Mouse (Mus musculus) Patski (cell line): ENCODE results near the gene Dhx58. TPM values are rescaled to one million over a fixed set of nuclear protein-coding genes. Genes with fewer than 3 reads are reported as not detected.

Experiments used
- ATAC-seq: fragments of 100-300 bp; one replicate; pipeline ENCODE4 v1.8.0; 2021
- CTCF ChIA-PET: fragments of 350-600 bp; sonication (Branson Sonifier 250); formaldehyde crosslinking; loops from one replicate; lab custom pipeline; 2022; ENCODE audit warnings: inconsistent platforms; lab: Charles Lee
- POLR2A ChIA-PET: fragments of 350-600 bp; sonication (Branson Sonifier 250); formaldehyde crosslinking; loops from one replicate; lab custom pipeline; 2022; ENCODE audit warnings: antibody characterized with exemption, inconsistent platforms; lab: Charles Lee
- DNase-seq: peaks from one replicate; pipeline ENCODE4 v3.0.0-alpha.2; 2011; ENCODE audit warnings: low read depth, low spot score
- H3K27me3 ChIP-seq: fragments of 371-371 bp; one replicate; pipeline ENCODE4 v1.5.1; 2021
- CTCF ChIP-seq: fragments of 100-300 bp; IDR thresholded peaks from one replicate; pipeline ENCODE4 v1.5.1; 2021
- in situ Hi-C: fragments of 300-500 bp; cut with MboI; formaldehyde crosslinking; loops from 3 replicates; pipeline ENCODE4 v1.11.1; 2018; ENCODE audit warnings: low pct_unique_long_range_greater_than_20kb, mixed read lengths
- polyA plus RNA-seq: library from polyadenylated mRNA; unstranded; gene quantifications from one replicate; pipeline ENCODE4 v1.2.3, GENCODE M21; 2021

The Dhx58 gene
- 1.5 TPM for polyA plus RNA-seq

DNA sequence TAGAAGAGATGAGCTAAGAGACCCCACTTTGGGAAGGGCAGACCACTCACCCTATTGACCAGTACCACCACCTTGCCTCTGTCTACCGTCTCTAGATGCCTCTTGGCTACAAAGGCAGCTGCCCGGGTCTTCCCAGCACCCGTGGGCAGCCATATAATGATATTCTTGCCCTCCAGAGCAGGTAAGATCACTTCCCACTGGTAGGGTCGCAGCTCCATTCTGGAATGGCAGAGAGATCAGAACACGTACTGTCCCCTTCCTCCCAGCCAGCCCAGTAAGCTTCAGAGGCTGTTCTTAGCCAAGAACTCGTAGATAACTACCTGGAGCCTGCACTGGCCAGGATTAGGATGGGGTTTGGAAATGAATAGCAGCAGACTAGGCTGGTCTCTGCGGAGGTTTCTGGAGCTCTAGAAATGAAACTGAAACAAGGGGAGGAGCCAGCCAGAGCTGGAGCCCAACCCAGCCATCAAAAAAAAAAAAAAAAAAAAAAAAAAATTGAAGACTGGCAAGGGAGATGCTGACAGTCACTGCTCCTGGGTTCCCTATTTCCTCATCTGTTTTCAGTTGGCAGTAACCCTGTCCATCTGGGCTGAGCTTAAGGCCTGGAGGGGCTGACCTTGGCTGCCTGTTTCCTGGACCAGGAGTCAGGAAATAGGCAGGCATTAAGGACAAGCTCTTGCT lies at the start of gene Dhx58:
Gene Dhx58 (minus strand): TSS at position 421 of the 681 bp plus-strand sequence.
- ATAC-seq: no peak

DNA sequence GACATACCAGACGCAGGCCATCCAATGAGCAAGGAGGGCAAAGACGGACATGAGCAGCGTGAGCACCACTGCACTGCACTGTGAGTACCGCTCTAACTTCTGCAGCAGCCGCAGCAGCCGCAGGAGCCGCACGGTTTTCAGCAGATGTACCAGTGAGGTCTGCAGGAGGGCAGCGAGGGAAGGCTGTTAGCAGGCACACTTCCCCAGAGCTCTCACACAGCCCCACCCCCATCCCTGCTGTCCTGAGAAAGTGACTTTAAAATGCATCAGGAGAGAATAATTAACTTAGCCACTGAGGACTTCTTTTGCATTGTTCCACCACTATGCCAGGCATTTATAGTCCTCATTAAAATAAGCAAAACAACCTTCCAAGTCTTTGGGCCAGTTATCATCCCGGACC lies 48.2 kb upstream of the Dhx58 start:
- no peak for ATAC-seq
- H3K27me3 ChIP-seq: peaks cover 4% of the 10 kb centered on the region
- TF ChIP-seq CTCF: no peak
- ChIA-PET CTCF (interaction anchor here (1.2 to 1.7 kb wide), 2 partner anchors 10 to 13 kb away, joined by 4 to 5 read pairs; no protein-coding TSS in a partner anchor), POLR2A (no interaction called here)
- in situ Hi-C loops: no loop called here
- no peak for DNase-seq

More for the DNA sequence above, at the start of gene Dhx58:
- no peak for TF ChIP-seq CTCF
- ChIA-PET POLR2A (interaction anchor here (0.6 to 0.7 kb wide), 3 partner anchors 8 to 131 kb away, joined by 3 to 4 read pairs (median 3); partner anchors contain the start of gene Kat2a), CTCF (interaction anchor here (1.0 to 2.1 kb wide), 5 partner anchors 10 to 346 kb away, joined by 3 to 5 read pairs (median 3); partner anchors contain the start of gene Hspb9)
- H3K27me3 ChIP-seq: no peaks in the 10 kb centered on the region
- DNase-seq: no peak
- in situ Hi-C loops: no loop called here

DNA sequence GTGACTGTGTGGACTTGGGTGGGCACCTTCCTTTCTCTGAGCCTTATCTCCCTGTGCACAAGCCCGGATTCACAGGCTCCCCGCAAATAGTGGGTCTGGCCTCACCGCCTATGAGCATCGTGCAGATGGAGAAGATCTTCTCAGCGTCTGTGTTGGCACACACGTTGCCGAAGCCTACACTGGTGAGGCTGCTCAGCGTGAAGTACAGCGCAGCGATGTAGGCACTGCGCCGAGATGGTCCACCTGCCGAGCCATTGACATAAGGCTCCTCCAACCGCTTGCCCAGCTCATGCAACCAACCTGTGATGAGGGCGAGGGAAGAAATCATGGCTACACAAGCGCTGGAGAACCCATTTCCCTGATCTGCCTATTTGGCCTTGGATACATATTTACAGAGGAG lies 46.1 kb upstream of the Dhx58 start:
- no peaks in the 10 kb centered on the region for H3K27me3 ChIP-seq
- in situ Hi-C loops: no loop called here
- ChIA-PET POLR2A (no interaction called here), CTCF (no interaction called here)
- no peak for ATAC-seq
- DNase-seq: no peak
- no peak for TF ChIP-seq CTCF

DNA sequence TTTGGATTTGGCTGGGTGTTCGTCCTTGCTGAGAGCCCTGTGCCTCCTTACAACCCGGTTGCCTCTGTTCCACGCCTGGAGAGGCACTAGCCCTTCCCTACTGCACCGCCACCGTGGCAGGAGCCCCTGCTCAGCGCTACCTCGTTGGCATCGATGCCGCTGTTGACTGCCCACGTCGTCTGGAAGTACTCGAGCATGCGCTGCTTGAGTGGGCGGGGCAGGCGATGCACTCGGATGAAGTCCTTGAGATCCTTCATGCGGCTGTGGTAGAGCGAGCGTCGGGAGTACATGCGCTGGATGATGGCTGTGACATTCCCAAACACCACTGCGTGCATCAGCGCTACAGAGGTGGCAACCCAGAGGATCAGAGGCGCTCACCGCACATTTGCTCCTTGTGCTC lies 45.4 kb upstream of the Dhx58 start:
- ChIA-PET CTCF (no interaction called here), POLR2A (no interaction called here)
- H3K27me3 ChIP-seq: no peaks in the 10 kb centered on the region
- DNase-seq: no peak
- in situ Hi-C loops: loop anchor here (10.0 kb wide), 1 partner anchor 205 kb away; no protein-coding TSS in a partner anchor
- ATAC-seq: no peak
- no peak for TF ChIP-seq CTCF

DNA sequence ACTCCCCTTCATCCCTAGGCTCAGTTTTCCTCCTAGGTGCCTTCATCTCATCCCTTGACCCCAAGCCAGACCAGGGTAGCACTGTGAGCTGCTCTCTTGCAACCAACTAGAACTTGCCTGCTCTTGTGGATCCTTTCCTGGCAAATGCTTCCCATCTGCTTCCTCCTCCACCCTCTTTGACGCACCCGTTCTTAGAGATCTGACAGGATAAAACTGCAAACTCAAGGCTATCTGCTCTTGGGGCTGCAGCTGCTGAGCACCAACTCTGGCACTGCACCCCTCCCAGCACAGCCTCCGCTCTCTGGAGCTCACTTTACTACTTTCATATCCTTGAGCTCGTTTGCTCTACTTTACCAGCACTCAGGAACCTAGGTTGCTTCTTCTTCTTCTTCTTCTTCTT lies 44.5 kb upstream of the Dhx58 start:
- no peaks in the 10 kb centered on the region for H3K27me3 ChIP-seq
- no peak for ATAC-seq
- CTCF ChIA-PET: no interaction called here
- no peak for DNase-seq
- no peak for TF ChIP-seq CTCF
- POLR2A ChIA-PET: no interaction called here
- in situ Hi-C loops: loop anchor here (10.0 kb wide), 1 partner anchor 206 kb away; no protein-coding TSS in a partner anchor

DNA sequence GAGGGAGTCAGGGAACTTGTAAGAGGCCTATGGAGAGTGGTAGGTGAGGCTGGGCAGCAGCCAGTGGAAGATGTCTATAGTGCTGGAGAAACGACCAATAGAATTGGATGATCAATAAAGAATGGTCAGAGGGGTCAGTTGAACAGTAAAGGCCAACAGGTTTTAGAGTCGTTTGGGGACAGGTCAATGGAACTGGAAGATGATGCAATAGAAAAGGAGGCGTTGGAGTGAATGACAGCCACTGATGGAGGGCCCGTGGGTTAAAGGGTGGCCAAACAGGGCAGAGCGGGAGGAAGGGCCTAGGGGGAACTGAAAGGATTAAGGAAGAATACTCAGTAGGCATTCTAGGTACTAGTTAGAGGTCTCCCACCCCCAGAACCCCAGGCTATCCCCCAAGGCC lies 43.0 kb upstream of the Dhx58 start:
- DNase-seq (no peak), ATAC-seq (no peak)
- ChIA-PET CTCF (no interaction called here), POLR2A (no interaction called here)
- no peak for TF ChIP-seq CTCF
- H3K27me3 ChIP-seq: no peaks in the 10 kb centered on the region
- in situ Hi-C loops: loop anchor here (10.0 kb wide), 1 partner anchor 208 kb away; no protein-coding TSS in a partner anchor

DNA sequence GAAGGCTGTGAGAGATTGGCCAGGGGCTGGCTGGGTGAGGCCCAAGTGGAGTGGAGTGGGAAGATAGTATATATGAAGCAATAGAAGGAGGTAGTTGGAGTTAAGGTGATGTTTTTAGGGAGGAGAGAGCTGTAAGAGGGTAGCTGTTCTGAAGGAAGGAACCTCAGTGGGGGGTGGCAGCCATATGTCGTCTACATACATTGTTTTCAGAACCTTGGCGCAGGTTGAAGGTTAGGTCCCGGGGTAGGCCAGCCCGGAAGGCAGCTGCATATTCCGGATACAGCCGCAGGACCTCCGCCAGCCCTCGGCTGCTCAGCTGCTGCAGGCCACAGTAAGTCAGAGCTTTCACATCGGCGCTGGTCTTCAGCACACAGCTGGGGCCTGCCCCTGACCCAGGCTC lies 42.5 kb upstream of the Dhx58 start:
- no peak for TF ChIP-seq CTCF
- H3K27me3 ChIP-seq: no peaks in the 10 kb centered on the region
- POLR2A ChIA-PET: no interaction called here
- no peak for ATAC-seq
- in situ Hi-C loops: loop anchor here (10.0 kb wide), 1 partner anchor 208 kb away; no protein-coding TSS in a partner anchor
- DNase-seq: no peak
- CTCF ChIA-PET: no interaction called here

DNA sequence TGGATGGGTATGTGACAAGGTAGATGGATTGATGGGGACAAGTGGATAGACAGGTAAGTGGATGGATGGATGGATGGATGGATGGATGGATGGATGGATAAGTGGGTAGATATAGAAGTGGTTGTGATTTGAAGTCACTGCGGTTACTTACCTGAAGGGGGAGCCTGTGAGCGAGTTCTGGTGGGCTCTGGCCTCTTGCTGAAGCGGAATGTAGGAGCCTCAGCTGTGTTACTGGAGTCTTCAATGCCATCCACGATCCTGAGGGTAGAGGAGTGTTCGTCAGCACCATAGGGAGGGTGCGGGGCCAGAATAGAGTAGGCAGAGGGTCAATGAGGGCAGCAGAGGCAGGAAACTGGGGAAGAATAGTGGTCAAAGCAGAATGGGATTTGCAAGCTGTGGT lies 41.0 kb upstream of the Dhx58 start:
- in situ Hi-C loops: loop anchor here (10.0 kb wide), 1 partner anchor 210 kb away; no protein-coding TSS in a partner anchor
- no peak for DNase-seq
- no peaks in the 10 kb centered on the region for H3K27me3 ChIP-seq
- ChIA-PET POLR2A (interaction anchor here (0.7 kb wide), 1 partner anchor 23 kb away, joined by 3 read pairs; no protein-coding TSS in a partner anchor), CTCF (interaction anchor here (0.9 kb wide), 1 partner anchor 213 kb away, joined by 3 read pairs; no protein-coding TSS in a partner anchor)
- no peak for TF ChIP-seq CTCF
- no peak for ATAC-seq

DNA sequence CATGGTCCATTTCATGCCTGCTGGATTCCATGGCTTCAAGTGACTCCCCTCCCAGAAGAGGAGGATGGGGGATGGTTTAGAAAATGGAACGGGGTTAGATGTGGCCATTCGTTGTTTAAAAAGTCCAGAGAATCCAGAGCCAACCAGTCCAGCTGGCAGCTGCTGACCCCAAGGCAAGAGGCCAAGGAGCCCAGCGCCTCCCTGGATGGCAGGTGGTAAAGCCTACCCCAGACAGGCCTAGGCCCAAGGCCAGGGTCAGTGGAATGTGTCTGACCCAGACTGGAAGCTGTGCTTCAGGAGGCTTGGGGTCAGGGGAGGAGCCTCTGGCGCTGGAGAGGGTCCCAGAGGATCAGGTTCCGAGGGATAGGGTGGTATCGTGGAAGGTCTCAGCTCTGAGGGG lies 37.3 kb upstream of the Dhx58 start:
- in situ Hi-C loops: loop anchor here (10.0 kb wide), 1 partner anchor 213 kb away; no protein-coding TSS in a partner anchor
- POLR2A ChIA-PET: no interaction called here
- DNase-seq (no peak), ATAC-seq (no peak)
- no peak for TF ChIP-seq CTCF
- CTCF ChIA-PET: interaction anchor here (1.4 kb wide), 1 partner anchor 12 kb away, joined by 4 read pairs; no protein-coding TSS in a partner anchor
- H3K27me3 ChIP-seq: no peaks in the 10 kb centered on the region

DNA sequence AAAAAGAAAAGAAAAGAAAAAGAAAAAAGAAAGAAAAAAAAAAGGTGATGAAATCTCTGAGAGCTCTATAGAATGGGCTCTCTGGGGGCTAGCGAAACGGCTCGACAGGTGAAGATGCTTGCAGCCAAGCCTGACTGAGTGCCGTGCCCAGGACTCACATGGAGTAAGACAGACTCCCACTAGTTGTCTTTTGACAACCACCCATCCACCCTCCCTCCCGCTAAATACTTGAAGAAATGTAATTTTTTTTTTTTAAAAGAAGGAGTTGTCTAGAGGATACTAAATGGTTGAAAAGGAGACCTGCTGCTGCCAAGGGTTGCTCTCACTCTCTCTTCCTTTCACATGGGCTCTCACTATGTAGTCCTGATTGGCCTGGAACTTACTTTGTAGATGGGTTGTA lies 34.7 kb upstream of the Dhx58 start:
- ATAC-seq (no peak), DNase-seq (no peak)
- in situ Hi-C loops: no loop called here
- H3K27me3 ChIP-seq: no peaks in the 10 kb centered on the region
- ChIA-PET CTCF (interaction anchor here (1.9 kb wide), 1 partner anchor 13 kb away, joined by 5 read pairs; no protein-coding TSS in a partner anchor), POLR2A (no interaction called here)
- no peak for TF ChIP-seq CTCF

DNA sequence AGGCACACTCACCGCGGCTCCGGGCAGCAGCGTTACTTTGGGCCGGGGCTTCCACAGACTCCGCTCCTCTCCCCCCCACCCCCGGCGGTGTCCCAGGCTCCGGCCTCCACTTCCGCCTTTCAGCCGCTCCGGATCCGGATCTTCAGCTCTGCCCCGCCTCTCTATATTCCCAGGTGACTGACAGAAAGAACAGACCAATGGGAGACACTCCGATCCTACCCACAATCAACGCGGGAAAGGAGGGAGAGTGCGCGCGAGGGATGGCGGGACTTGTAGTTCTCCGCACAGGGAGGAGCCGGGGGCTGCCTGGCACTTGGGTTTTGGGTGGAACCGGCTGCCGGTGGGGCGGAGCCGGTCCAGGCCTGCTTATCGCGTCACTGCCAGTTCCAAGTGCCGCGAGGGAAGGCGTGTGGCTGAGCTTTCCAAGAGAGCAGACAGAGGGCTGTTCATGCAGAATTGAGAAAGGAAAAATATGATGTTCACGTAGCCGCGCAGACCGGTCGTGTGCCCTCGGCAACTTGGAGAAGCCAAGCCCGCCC lies 34.1 kb upstream of the Dhx58 start, which contains the start of gene Rab5c:
Gene Rab5c (minus strand): TSS at position 150 of the 539 bp plus-strand sequence.
- ATAC-seq (peak; percentile 96), DNase-seq (peak; percentile 87)
- POLR2A ChIA-PET: no interaction called here
- no peak for TF ChIP-seq CTCF
- H3K27me3 ChIP-seq: no peaks in the 10 kb centered on the region
- CTCF ChIA-PET: no interaction called here
- in situ Hi-C loops: no loop called here
